Mouse (Mus musculus): ENCODE measurements around the gene Ccdc43. TPM values are rescaled to one million over a fixed set of nuclear protein-coding genes. Genes with fewer than 3 reads are reported as not detected.
"Not testable (repeated sequence)": the region's sequence is repeated elsewhere in the genome, so short reads cannot be mapped to it uniquely, and the experiment has no call there.

The Ccdc43 gene
- polyA plus RNA-seq, 1 experiment from 2014 or later: 62.1 TPM

- H3K27me3 ChIP-seq (ENCODE audit: control insufficient read depth, insufficient read depth, low read length); DNase-seq (ENCODE audit: low spot score); H3K9me3 ChIP-seq (ENCODE audit: control insufficient read depth, low read length); H3K4me3 ChIP-seq (ENCODE audit: low read depth, low read length); H3K27ac ChIP-seq (ENCODE audit: low read depth, low read length); H3K4me2 ChIP-seq (ENCODE audit: low read depth, low read length, severe bottlenecking); H3K9ac ChIP-seq (ENCODE audit: low read length); H3K4me1 ChIP-seq (replicated peaks; ENCODE audit: control insufficient read depth, insufficient read depth, low read length); ATAC-seq (replicated peaks; ENCODE audit: low FRiP score); H3K36me3 ChIP-seq (ENCODE audit: control insufficient read depth, insufficient read depth, low read length): not testable (repeated sequence)
- WGBS: 92% methylated on average over 5 of the region's 6 CpGs
Observed at GRCm38 (mm10) chr11:102702206-102702605, 4.6 kb upstream of the Ccdc43 start.

GRCm38 (mm10) chr11:102698018-102698476, 465 bp upstream of the Ccdc43 start:
- no peak overlapping the region for H3K27ac ChIP-seq (ENCODE audit: low read depth, low read length)
- no peak for DNase-seq (ENCODE audit: low spot score)
- peak overlapping the region; percentile 65 for H3K4me3 ChIP-seq (ENCODE audit: low read depth, low read length)
- H3K9ac ChIP-seq (ENCODE audit: low read length): peak overlapping the region; percentile 89
- 23% methylated on average over 9 of the region's 9 CpGs for WGBS
- peak overlapping the region; percentile 81 for H3K4me2 ChIP-seq (ENCODE audit: low read depth, low read length, severe bottlenecking)
- no peak for ATAC-seq (replicated peaks; ENCODE audit: low FRiP score)
- no peaks in the 10 kb centered on the region for H3K36me3 ChIP-seq (ENCODE audit: control insufficient read depth, insufficient read depth, low read length)
- H3K9me3 ChIP-seq (ENCODE audit: control insufficient read depth, low read length): no peaks in the 10 kb centered on the region
- peaks cover 4% of the 10 kb centered on the region; the same call in 1 of the 2 replicates for H3K4me1 ChIP-seq (replicated peaks; ENCODE audit: control insufficient read depth, insufficient read depth, low read length)
- no peaks in the 10 kb centered on the region for H3K27me3 ChIP-seq (ENCODE audit: control insufficient read depth, insufficient read depth, low read length)

GRCm38 (mm10) chr11:102695289-102695688, 2.3 kb downstream of the Ccdc43 start:
- Histone ChIP-seq H3K27me3 (ENCODE audit: control insufficient read depth, insufficient read depth, low read length) (no peaks in the 10 kb centered on the region), H3K27ac (ENCODE audit: low read depth, low read length) (no peak overlapping the region), H3K4me1 (replicated peaks; ENCODE audit: control insufficient read depth, insufficient read depth, low read length) (peaks cover 4% of the 10 kb centered on the region; the same call in 1 of the 2 replicates), H3K9me3 (ENCODE audit: control insufficient read depth, low read length) (no peaks in the 10 kb centered on the region), H3K4me2 (ENCODE audit: low read depth, low read length, severe bottlenecking) (no peak overlapping the region), H3K4me3 (ENCODE audit: low read depth, low read length) (no peak overlapping the region), H3K9ac (ENCODE audit: low read length) (no peak overlapping the region), H3K36me3 (ENCODE audit: control insufficient read depth, insufficient read depth, low read length) (no peaks in the 10 kb centered on the region)
- DNase-seq (ENCODE audit: low spot score) (no peak), ATAC-seq (replicated peaks; ENCODE audit: low FRiP score) (no peak)
- WGBS: 92% methylated on average over 7 of the region's 7 CpGs

- WGBS: 66% methylated on average over 6 of the region's 6 CpGs
Observed at GRCm38 (mm10) chr11:102690162-102690561, 7.4 kb downstream of the Ccdc43 start.

GRCm38 (mm10) chr11:102665637-102666435, 31.7 kb downstream of the Ccdc43 start:
- no peak for ATAC-seq (replicated peaks; ENCODE audit: low FRiP score)
- Histone ChIP-seq H3K4me2 (ENCODE audit: low read depth, low read length, severe bottlenecking) (0 out of 2 replicates have a peak overlapping the region, but pooled peaks have one; percentile 11), H3K4me3 (ENCODE audit: low read depth, low read length) (no peak overlapping the region), H3K27ac (ENCODE audit: low read depth, low read length) (no peak overlapping the region), H3K36me3 (ENCODE audit: control insufficient read depth, insufficient read depth, low read length) (no peaks in the 10 kb centered on the region), H3K4me1 (replicated peaks; ENCODE audit: control insufficient read depth, insufficient read depth, low read length) (0 out of 2 replicates have a peak, but pooled peaks cover 2% of the 10 kb centered on the region), H3K9ac (ENCODE audit: low read length) (no peak overlapping the region), H3K9me3 (ENCODE audit: control insufficient read depth, low read length) (peaks cover 12% of the 10 kb centered on the region), H3K27me3 (ENCODE audit: control insufficient read depth, insufficient read depth, low read length) (peaks cover 8% of the 10 kb centered on the region)
- DNase-seq (ENCODE audit: low spot score): no peak
- 48% methylated on average over 84 of the region's 84 CpGs for WGBS

More at GRCm38 (mm10) chr11:102690162-102690561, 7.4 kb downstream of the Ccdc43 start:
- Histone ChIP-seq H3K27ac (ENCODE audit: low read depth, low read length) (no peak overlapping the region), H3K9ac (ENCODE audit: low read length) (no peak overlapping the region), H3K4me2 (ENCODE audit: low read depth, low read length, severe bottlenecking) (no peak overlapping the region), H3K9me3 (ENCODE audit: control insufficient read depth, low read length) (no peaks in the 10 kb centered on the region), H3K36me3 (ENCODE audit: control insufficient read depth, insufficient read depth, low read length) (no peaks in the 10 kb centered on the region; the same call in 1 of the 2 replicates), H3K4me3 (ENCODE audit: low read depth, low read length) (no peak overlapping the region), H3K4me1 (replicated peaks; ENCODE audit: control insufficient read depth, insufficient read depth, low read length) (no peaks in the 10 kb centered on the region), H3K27me3 (ENCODE audit: control insufficient read depth, insufficient read depth, low read length) (no peaks in the 10 kb centered on the region)
- peak; percentile 86 for DNase-seq (ENCODE audit: low spot score)
- no peak for ATAC-seq (replicated peaks; ENCODE audit: low FRiP score)

GRCm38 (mm10) chr11:102665151-102665550, 32.4 kb downstream of the Ccdc43 start:
- 0 out of 2 replicates have a peak overlapping the region, but pooled peaks have one; percentile 11 for H3K4me2 ChIP-seq (ENCODE audit: low read depth, low read length, severe bottlenecking)

GRCm38 (mm10) chr11:102663416-102663815, 34.2 kb downstream of the Ccdc43 start, which contains the start of gene Meioc:
Gene Meioc (plus strand): TSS chr11:102663716.
- DNase-seq (ENCODE audit: low spot score): no peak
- WGBS: 80% methylated on average over 3 of the region's 3 CpGs
- Histone ChIP-seq H3K36me3 (ENCODE audit: control insufficient read depth, insufficient read depth, low read length) (no peaks in the 10 kb centered on the region), H3K4me3 (ENCODE audit: low read depth, low read length) (no peak within 1 kb of the TSS), H3K9me3 (ENCODE audit: control insufficient read depth, low read length) (peaks cover 12% of the 10 kb centered on the region), H3K9ac (ENCODE audit: low read length) (no peak within 1 kb of the TSS), H3K4me1 (replicated peaks; ENCODE audit: control insufficient read depth, insufficient read depth, low read length) (0 out of 2 replicates have a peak, but pooled peaks cover 2% of the 10 kb centered on the region), H3K27ac (ENCODE audit: low read depth, low read length) (no peak within 1 kb of the TSS), H3K4me2 (ENCODE audit: low read depth, low read length, severe bottlenecking) (no peak within 1 kb of the TSS), H3K27me3 (ENCODE audit: control insufficient read depth, insufficient read depth, low read length) (peaks cover 8% of the 10 kb centered on the region)
- ATAC-seq (replicated peaks; ENCODE audit: low FRiP score): no peak

More at GRCm38 (mm10) chr11:102665151-102665550, 32.4 kb downstream of the Ccdc43 start:
- 53% methylated on average over 33 of the region's 33 CpGs for WGBS
- Histone ChIP-seq H3K9ac (ENCODE audit: low read length) (no peak overlapping the region), H3K4me3 (ENCODE audit: low read depth, low read length) (no peak overlapping the region), H3K4me1 (replicated peaks; ENCODE audit: control insufficient read depth, insufficient read depth, low read length) (0 out of 2 replicates have a peak, but pooled peaks cover 2% of the 10 kb centered on the region), H3K9me3 (ENCODE audit: control insufficient read depth, low read length) (peaks cover 12% of the 10 kb centered on the region), H3K36me3 (ENCODE audit: control insufficient read depth, insufficient read depth, low read length) (no peaks in the 10 kb centered on the region), H3K27ac (ENCODE audit: low read depth, low read length) (no peak overlapping the region), H3K27me3 (ENCODE audit: control insufficient read depth, insufficient read depth, low read length) (peaks cover 8% of the 10 kb centered on the region)
- DNase-seq (ENCODE audit: low spot score): peak; percentile 57
- no peak for ATAC-seq (replicated peaks; ENCODE audit: low FRiP score)

- no peaks in the 10 kb centered on the region for H3K9me3 ChIP-seq (ENCODE audit: control insufficient read depth, low read length)
- H3K4me2 ChIP-seq (ENCODE audit: low read depth, low read length, severe bottlenecking): no peak overlapping the region
- H3K27me3 ChIP-seq (ENCODE audit: control insufficient read depth, insufficient read depth, low read length): no peaks in the 10 kb centered on the region
- ATAC-seq (replicated peaks; ENCODE audit: low FRiP score) (no peak), DNase-seq (ENCODE audit: low spot score) (no peak)
- WGBS: 83% methylated on average over 6 of the region's 6 CpGs
- no peaks in the 10 kb centered on the region for H3K36me3 ChIP-seq (ENCODE audit: control insufficient read depth, insufficient read depth, low read length)
- no peaks in the 10 kb centered on the region for H3K4me1 ChIP-seq (replicated peaks; ENCODE audit: control insufficient read depth, insufficient read depth, low read length)
- no peak overlapping the region for H3K27ac ChIP-seq (ENCODE audit: low read depth, low read length)
- no peak overlapping the region for H3K4me3 ChIP-seq (ENCODE audit: low read depth, low read length)
- no peak overlapping the region for H3K9ac ChIP-seq (ENCODE audit: low read length)
Observed at GRCm38 (mm10) chr11:102656931-102657330, 40.7 kb downstream of the Ccdc43 start.
